Comparison of ENCODE assay signal across 36 mouse cellular contexts in genomic region chr6:17898539-17898938, GRCm38 (mm10).
"Had no signal": no experiment of that assay in that cellular context is flagged by ENCODE, and none has a peak within 500 bp of the region (broad histone marks: within the 10 kb centered on the region; RNA-seq: fewer than 3 reads in every experiment).

No protein-coding gene starts in this region.

- DNase-seq: heart, adult 18-20 months; heart, adult 2 months; heart, postnatal 10 days; heart, postnatal 14 days; heart, postnatal 36 days; heart, postnatal 4 days; kidney, adult 11 months; kidney, adult 18-20 months; kidney, adult 2 months; kidney, adult 8-10 months; kidney, adult 9 months; kidney, postnatal 10 days; kidney, postnatal 14 days; kidney, postnatal 25 days; kidney, postnatal 36 days; kidney, postnatal 4 days; layer of hippocampus, adult 9-11 months had no signal

- ATAC-seq: hindbrain, embryonic 16.5 days; hindbrain, postnatal 0 days; inflammation-experienced regulatory T-cells, adult 6 months; intestine, embryonic 15.5 days; intestine, embryonic 16.5 days; intestine, postnatal 0 days had no signal

- H3K4me2 ChIP-seq: heart, embryonic 11.5 days; heart, embryonic 12.5 days; heart, embryonic 13.5 days; heart, embryonic 15.5 days; hindbrain, embryonic 12.5 days; hindbrain, embryonic 13.5 days; hindbrain, embryonic 14.5 days; hindbrain, embryonic 15.5 days; intestine, embryonic 15.5 days; kidney, embryonic 15.5 days had no signal

- H3K9me3 ChIP-seq: heart, embryonic 10.5 days; heart, embryonic 12.5 days; heart, embryonic 13.5 days; heart, embryonic 15.5 days; hindbrain, embryonic 12.5 days; hindbrain, embryonic 13.5 days; hindbrain, embryonic 15.5 days; intestine, embryonic 15.5 days; kidney, embryonic 15.5 days had no signal

- H3K4me1 ChIP-seq: heart, embryonic 10.5 days; hindbrain, embryonic 10.5 days; hindbrain, embryonic 12.5 days; hindbrain, embryonic 13.5 days; hindbrain, embryonic 15.5 days; intestine, embryonic 15.5 days; kidney, embryonic 15.5 days had no signal

- H3K9ac ChIP-seq: heart, embryonic 12.5 days; heart, embryonic 13.5 days; heart, embryonic 15.5 days; hindbrain, embryonic 12.5 days; hindbrain, embryonic 13.5 days; hindbrain, embryonic 14.5 days; hindbrain, embryonic 15.5 days; intestine, embryonic 15.5 days; kidney, embryonic 15.5 days had no signal

- H3K36me3 ChIP-seq: heart, embryonic 15.5 days; intestine, embryonic 15.5 days; kidney, embryonic 15.5 days had no signal

- H3K4me3 ChIP-seq: heart, adult 2 months; heart, embryonic 10.5 days; heart, embryonic 12.5 days; heart, embryonic 13.5 days; heart, embryonic 15.5 days; hindbrain, embryonic 10.5 days; hindbrain, embryonic 12.5 days; hindbrain, embryonic 13.5 days; hindbrain, embryonic 15.5 days; intestine, embryonic 15.5 days; kidney, embryonic 15.5 days; layer of hippocampus, adult 2 months had no signal

- H3K27me3 ChIP-seq: heart, embryonic 12.5 days; heart, embryonic 13.5 days; heart, embryonic 15.5 days; hindbrain, embryonic 12.5 days; hindbrain, embryonic 13.5 days; hindbrain, embryonic 15.5 days; intestine, embryonic 15.5 days; kidney, embryonic 15.5 days had no signal

- H3K27ac ChIP-seq: heart, adult 2 months; heart, embryonic 10.5 days; heart, embryonic 13.5 days; heart, embryonic 15.5 days; hindbrain, embryonic 10.5 days; hindbrain, embryonic 12.5 days; hindbrain, embryonic 13.5 days; hindbrain, embryonic 14.5 days; hindbrain, embryonic 15.5 days; hindbrain, postnatal 0 days; intestine, embryonic 15.5 days; kidney, embryonic 15.5 days; kidney, postnatal 0 days; layer of hippocampus, adult 2 months had no signal
